Mouse (Mus musculus) thymus, adult 2 months (tissue): ENCODE data around the gene Slc52a3. TPM values are rescaled to one million over a fixed set of nuclear protein-coding genes. Genes with fewer than 3 reads are reported as not detected.

Experiments used
- DNase-seq: peaks from one replicate; pipeline ENCODE4 v3.0.0; 2021
- H3K27ac ChIP-seq: fragments of 200-500 bp; 2 replicates; pipeline ENCODE4 v1.5.1; 2012; ENCODE audit warnings: low read length, control low read depth; ENCODE audit not compliant: control insufficient read depth, insufficient read depth
- H3K27me3 ChIP-seq: fragments of 200-500 bp; 2 replicates; pipeline ENCODE4 v1.6.1; 2012; ENCODE audit warnings: mild to moderate bottlenecking, low read length, moderate library complexity, mixed read lengths; ENCODE audit not compliant: control insufficient read depth, insufficient read depth
- H3K36me3 ChIP-seq: fragments of 200-500 bp; 2 replicates; pipeline ENCODE4 v1.6.1; 2012; ENCODE audit warnings: mild to moderate bottlenecking, low read length, moderate library complexity; ENCODE audit not compliant: control insufficient read depth, insufficient read depth
- H3K4me1 ChIP-seq: fragments of 200-500 bp; replicated peaks from 2 replicates; pipeline ENCODE4 v1.6.1; 2012; ENCODE audit warnings: low read length; ENCODE audit not compliant: control insufficient read depth, insufficient read depth
- H3K4me3 ChIP-seq: fragments of 200-500 bp; 2 replicates; pipeline ENCODE4 v1.5.1; 2012; ENCODE audit warnings: mild to moderate bottlenecking, low read length, control low read depth, moderate library complexity; ENCODE audit not compliant: control insufficient read depth, insufficient read depth
- CTCF ChIP-seq: fragments of 200-500 bp; IDR thresholded peaks from 2 replicates; pipeline ENCODE4 v1.5.1; 2012; ENCODE audit warnings: mild to moderate bottlenecking, control low read depth, low read length, moderate library complexity, borderline replicate concordance; ENCODE audit not compliant: control insufficient read depth, poor library complexity, insufficient read depth; ENCODE audit errors: extremely low read depth
- POLR2A ChIP-seq: fragments of 200-500 bp; IDR thresholded peaks from 2 replicates; pipeline ENCODE4 v1.6.1; 2012; ENCODE audit warnings: mild to moderate bottlenecking, low read length, control low read depth, moderate library complexity; ENCODE audit not compliant: control insufficient read depth, poor library complexity, insufficient read depth; ENCODE audit errors: extremely low read depth
- WGBS: fragments of 180-500 bp; shearing (Covaris S2); methylation state at CpG from one replicate; pipeline ENCODE4 v1.1.7; 2018; 5-methylcytosine and 5-hydroxymethylcytosine counted together
- polyA plus RNA-seq: library from polyadenylated mRNA; depleted of rRNA; stranded (reverse); fragments of >200 nt; gene quantifications from 2 replicates; pipeline ENCODE4 v1.2.3, GENCODE M21; 2012; rRNA removed

Gene Slc52a3
- polyA plus RNA-seq, 1 experiment: 4.6 TPM

DNA sequence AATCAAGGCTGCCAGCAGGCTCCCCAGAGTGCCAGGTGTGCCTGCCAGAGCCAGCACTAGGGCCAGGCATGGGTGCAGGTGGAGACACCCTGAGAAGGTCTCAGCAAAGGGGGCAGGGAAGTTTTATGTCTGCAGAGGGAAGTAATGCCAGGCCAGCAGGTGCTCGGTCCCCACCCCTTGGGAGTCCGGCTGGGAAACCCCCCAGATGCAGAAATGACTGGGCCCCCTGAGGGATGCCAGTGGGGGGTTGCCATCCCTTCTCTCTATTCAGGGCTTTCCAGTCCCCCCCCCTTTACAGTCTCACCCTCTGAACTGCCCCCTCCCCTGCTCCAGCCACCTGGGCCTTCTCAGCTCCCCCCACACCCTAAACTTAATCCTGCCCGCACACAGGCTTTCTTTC, 55.7 kb downstream of the Slc52a3 start:
- no peaks in the 10 kb centered on the region for H3K4me1 ChIP-seq
- no peak overlapping the region for H3K27ac ChIP-seq
- no peak overlapping the region for H3K4me3 ChIP-seq
- H3K36me3 ChIP-seq: no peaks in the 10 kb centered on the region
- DNase-seq: no peak
- TF ChIP-seq POLR2A: no peak
- no peak for TF ChIP-seq CTCF
- peaks cover 23% of the 10 kb centered on the region for H3K27me3 ChIP-seq
- WGBS: 82% methylated on average over 3 of the region's 3 CpGs

DNA sequence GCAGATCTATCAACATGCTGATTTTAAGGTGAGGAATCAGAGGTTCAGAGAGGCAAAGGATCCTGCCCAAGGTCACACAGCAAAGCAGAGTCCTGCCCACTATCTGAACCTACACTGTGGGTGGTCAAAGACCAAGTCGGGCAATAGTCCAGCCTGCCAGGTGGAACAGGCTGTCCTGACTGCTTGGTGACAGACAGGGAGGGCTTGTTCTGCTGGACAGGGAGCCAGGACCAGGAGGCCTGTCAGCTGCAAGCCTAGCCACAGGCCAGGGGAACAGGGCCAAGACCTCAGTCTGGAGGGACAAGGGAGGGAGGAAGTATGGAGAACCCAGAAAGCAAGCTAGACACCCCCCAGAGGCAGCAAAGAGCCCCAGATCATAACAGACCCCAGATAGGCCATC, 59.1 kb downstream of the Slc52a3 start:
- Histone ChIP-seq H3K4me1 (no peaks in the 10 kb centered on the region), H3K27me3 (peaks cover 3% of the 10 kb centered on the region), H3K36me3 (no peaks in the 10 kb centered on the region), H3K4me3 (no peak overlapping the region), H3K27ac (no peak overlapping the region)
- WGBS: 92% methylated on average over 1 of the region's 1 CpGs
- no peak for DNase-seq
- no peak for TF ChIP-seq CTCF
- no peak for TF ChIP-seq POLR2A

DNA sequence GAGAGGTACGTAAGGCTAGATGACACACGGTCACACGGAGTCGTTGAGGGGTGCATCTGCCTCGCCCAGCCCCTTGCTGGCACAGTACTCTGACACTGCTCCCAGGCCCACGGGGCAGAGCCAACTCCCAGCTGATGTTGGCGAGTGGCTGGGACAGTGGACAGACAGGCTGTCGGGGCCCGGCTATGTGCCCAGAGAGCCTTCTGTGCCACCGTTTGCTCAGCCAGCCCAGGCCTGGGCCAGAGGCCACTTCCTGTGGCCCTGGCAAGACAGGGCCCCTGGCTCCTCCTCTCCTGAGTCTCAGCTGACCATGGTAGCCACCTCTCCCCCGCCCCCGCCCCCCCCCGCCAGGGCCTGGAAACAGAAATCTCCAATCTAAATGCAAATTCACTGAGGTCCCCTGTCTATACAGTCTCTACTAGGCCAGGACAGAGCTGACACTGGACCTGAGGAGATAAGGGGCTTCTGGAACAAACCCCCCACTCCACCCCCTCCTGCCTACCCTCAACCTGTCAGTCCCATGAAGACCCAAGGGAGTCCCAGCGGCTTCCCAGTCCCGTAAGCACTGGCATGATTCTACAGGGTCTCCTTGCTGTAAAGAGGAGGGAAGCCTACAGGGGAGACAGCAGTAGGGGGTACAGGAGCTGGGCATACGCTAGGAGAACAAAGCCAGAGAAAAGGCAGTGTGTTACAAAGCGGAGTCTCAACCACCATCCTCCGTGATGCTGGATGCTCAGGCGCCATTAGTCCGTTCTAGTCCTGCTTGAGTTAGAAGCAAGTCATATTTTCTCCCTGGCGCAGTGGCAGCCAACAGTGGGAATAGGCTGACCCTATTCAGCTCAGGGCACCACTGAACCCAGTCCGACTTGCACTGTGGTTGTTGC, 60.3 kb downstream of the Slc52a3 start:
- TF ChIP-seq CTCF: no peak
- TF ChIP-seq POLR2A: no peak
- no peak for DNase-seq
- WGBS: 84% methylated on average over 22 of the region's 22 CpGs
- Histone ChIP-seq H3K27me3 (peaks cover 3% of the 10 kb centered on the region; the same call in 1 of the 2 replicates), H3K4me1 (no peaks in the 10 kb centered on the region), H3K27ac (no peak overlapping the region), H3K4me3 (no peak overlapping the region), H3K36me3 (no peaks in the 10 kb centered on the region)

DNA sequence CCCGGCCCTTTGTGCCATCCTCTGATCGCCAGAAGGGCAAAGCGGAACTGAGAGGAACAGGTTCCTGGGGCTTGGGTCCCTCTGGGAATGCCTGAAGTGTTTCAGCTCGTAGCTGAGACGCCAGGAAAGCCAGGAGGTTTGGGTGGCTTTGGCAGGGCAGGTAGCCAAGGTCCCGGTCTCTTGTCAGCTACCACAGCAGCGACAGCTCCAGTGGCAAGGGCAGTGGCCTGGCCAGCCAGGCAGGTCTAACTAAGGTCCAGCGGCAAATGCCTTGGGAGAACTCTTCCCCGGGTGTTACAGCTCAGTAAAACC, 60.9 kb downstream of the Slc52a3 start:
- Histone ChIP-seq H3K27ac (no peak overlapping the region), H3K4me3 (no peak overlapping the region), H3K27me3 (peaks cover 3% of the 10 kb centered on the region; the same call in 1 of the 2 replicates), H3K4me1 (no peaks in the 10 kb centered on the region), H3K36me3 (no peaks in the 10 kb centered on the region)
- 80% methylated on average over 9 of the region's 9 CpGs for WGBS
- TF ChIP-seq POLR2A (no peak), CTCF (no peak)
- DNase-seq: no peak

Other genes starting within 250 kb of the Slc52a3 start
- gene Rspo4, start 153.6 kb upstream of the Slc52a3 start, polyA plus RNA-seq: 0.09 TPM in 2 replicates
- 0.80 TPM in 2 replicates for gene Angpt4, start 85.3 kb upstream of the Slc52a3 start, polyA plus RNA-seq
- 33.0 and 41.3 TPM in 2 replicates for gene Fam110a, start 16.3 kb upstream of the Slc52a3 start, polyA plus RNA-seq
- 0.16 and 0.27 TPM in 2 replicates for gene Scrt2, start 85.0 kb downstream of the Slc52a3 start, polyA plus RNA-seq
- 46.8 and 50.3 TPM in 2 replicates for gene Srxn1, start 109.0 kb downstream of the Slc52a3 start, polyA plus RNA-seq
- gene Tcf15, start 147.1 kb downstream of the Slc52a3 start, polyA plus RNA-seq: 3.4 and 5.0 TPM in 2 replicates
- 34.3 and 36.1 TPM in 2 replicates for gene Csnk2a1, start 230.3 kb downstream of the Slc52a3 start, polyA plus RNA-seq